Mouse (Mus musculus) spleen, adult 2 months (tissue): ENCODE results near the gene Trim62.

ENCODE experiments used
- CTCF ChIP-seq: fragments of 200-500 bp; IDR thresholded peaks from 2 replicates; pipeline ENCODE4 v1.5.1; 2011; ENCODE audit warnings: mild to moderate bottlenecking, inconsistent platforms; ENCODE audit not compliant: insufficient read depth, insufficient read length, insufficient replicate concordance; ENCODE audit errors: extremely low read depth
- POLR2A ChIP-seq: fragments of 200-500 bp; IDR thresholded peaks from 2 replicates; pipeline ENCODE4 v1.6.1; 2011; ENCODE audit warnings: low read depth, low read length, inconsistent platforms

DNA sequence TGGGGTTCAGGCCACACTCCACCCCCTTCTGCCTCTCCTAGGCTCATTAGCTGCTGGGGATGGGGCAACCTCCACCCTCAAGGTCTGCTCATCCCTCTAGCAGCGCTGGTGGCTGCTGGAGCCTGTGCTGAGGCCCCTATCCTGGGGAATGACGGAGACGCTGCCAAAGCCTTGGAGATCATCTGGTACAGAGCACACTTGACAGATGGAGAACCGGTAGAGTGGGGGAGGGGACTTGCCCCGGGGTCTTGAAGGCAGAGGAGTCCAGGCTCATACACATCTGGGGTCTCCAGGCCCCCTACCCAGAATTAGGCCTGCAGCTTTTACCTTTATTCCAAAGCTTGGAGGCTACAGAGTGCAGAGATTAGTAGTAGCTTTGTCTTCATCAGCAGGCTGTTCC is 3.2 kb downstream of the Trim62 start:
- TF ChIP-seq POLR2A (no peak), CTCF (no peak)
